Mouse (Mus musculus): ENCODE data around the gene Ttll9.

GRCm38 (mm10) chr2:153051537-153051936 is 89.3 kb downstream of the Ttll9 start:
- TF ChIP-seq CTCF (conservative IDR thresholded peaks at IDR 0.05; ENCODE audit: low read length) (no peak), POU5F1 (IDR thresholded peaks at IDR 0.05; ENCODE audit: borderline replicate concordance, low read length) (no peak), NANOG (IDR thresholded peaks at IDR 0.05; ENCODE audit: borderline replicate concordance, low read length) (no peak)

All from E14TG2a.4 (cell line).